Mouse (Mus musculus): Measurements from ENCODE around the gene Gm39115.

- TF ChIP-seq KAT2A (IDR thresholded peaks at IDR 0.05; ENCODE audit: insufficient replicate concordance, low read length) (no peak), EP300 (IDR thresholded peaks at IDR 0.05; ENCODE audit: low read length) (no peak), CTCF (conservative IDR thresholded peaks at IDR 0.05 in 1 of 2, IDR thresholded peaks at IDR 0.05 in 1 of 2; ENCODE audit: low read depth in 2 of 2, low read length in 2 of 2) (peak in 1 of 2 experiments; percentile 33; a peak in 1 of 4 replicates), IRF4 (IDR thresholded peaks at IDR 0.05; ENCODE audit: low read depth, low read length) (no peak), CHD2 (IDR thresholded peaks at IDR 0.05; ENCODE audit: low read length) (no peak), USF1 (IDR thresholded peaks at IDR 0.05; ENCODE audit: low read depth, low read length) (no peak), ETS1 (conservative IDR thresholded peaks at IDR 0.05; ENCODE audit: low read depth, low read length) (no peak), RCOR1 (conservative IDR thresholded peaks at IDR 0.05; ENCODE audit: low read depth, low read length) (no peak), ELF1 (IDR thresholded peaks at IDR 0.05; ENCODE audit: low read depth, low read length) (no peak)
Measured at GRCm38 (mm10) chr7:142134206-142134995, 1.4 kb downstream of the Gm39115 start.
